Mouse (Mus musculus): ENCODE data around the gene Mapk9. TPM values are rescaled to one million over a fixed set of nuclear protein-coding genes. Genes with fewer than 3 reads are reported as not detected.
A peak's percentile ranks its signal among the peaks of the same experiment; 100 is the strongest.
"Not testable (repeated sequence)": the region's sequence is repeated elsewhere in the genome, so short reads cannot be mapped to it uniquely, and the experiment has no call there.

The Mapk9 gene
- 124 and 127 TPM in 2 replicates for total RNA-seq (2014; rRNA removed)
- polyA plus RNA-seq (2015; fragmentation: Nextera tagmentation; extraction: Ambion mirVana), result 66.4 and 70.4 TPM in 2 replicates

DNA sequence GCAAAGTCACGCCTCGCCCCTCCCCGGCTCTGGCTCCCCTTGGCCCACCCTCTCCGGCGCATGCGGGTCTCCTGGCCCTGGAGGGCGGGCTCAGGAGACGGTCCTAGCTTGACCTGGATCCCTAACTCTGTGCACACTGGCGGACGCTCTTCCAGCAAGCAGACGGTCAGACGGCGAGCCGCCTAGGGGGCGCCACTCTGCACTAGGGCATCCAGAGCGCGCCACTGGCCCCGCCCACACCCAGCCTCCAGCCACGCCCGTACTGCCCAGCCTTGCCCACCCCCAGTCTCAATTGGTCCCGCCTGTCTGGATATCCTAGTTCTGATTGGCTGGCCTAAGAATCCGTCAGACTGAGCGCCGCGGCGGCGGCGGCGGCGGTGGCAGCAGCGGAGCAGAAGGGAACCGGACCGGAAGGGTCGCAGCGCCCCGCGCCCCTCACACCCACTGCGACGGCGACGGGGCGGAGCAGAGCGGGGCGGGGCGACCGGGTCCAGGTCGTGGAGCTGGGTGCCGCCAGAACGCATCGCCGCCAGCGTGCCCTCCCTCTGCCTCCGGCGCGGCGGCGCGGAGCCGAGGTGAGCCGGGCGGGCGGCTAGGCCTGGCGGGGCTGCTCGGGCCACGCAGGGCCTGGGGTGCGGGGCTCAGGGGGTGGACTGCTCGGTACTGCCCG lies at the start of gene Mapk9:
Gene Mapk9, plus strand, starts transcription at position 351 of the 670 bp plus-strand sequence.
- DNase-seq (ENCODE audit: low spot score) (peak; percentile 98), ATAC-seq (peak; percentile 99)
- Histone ChIP-seq H3K27me3 (ENCODE audit: insufficient read depth, low read length) (no peaks in the 10 kb centered on the region), H3K9ac (replicated peaks; ENCODE audit: low read length) (peak within 1 kb of the TSS; percentile 94), H3K27ac (peak within 1 kb of the TSS; percentile 85), H3K4me3 (ENCODE audit: low read length) (peak within 1 kb of the TSS; percentile 87), H3K9me3 (ENCODE audit: low read length) (no peaks in the 10 kb centered on the region), H3K4me1 (ENCODE audit: insufficient read depth, low read length) (peaks cover 22% of the 10 kb centered on the region), H3K4me2 (ENCODE audit: low read depth, low read length) (peak within 1 kb of the TSS; percentile 80), H3K36me3 (ENCODE audit: insufficient read depth, low read length) (no peaks in the 10 kb centered on the region)
- TF ChIP-seq CTCF (IDR thresholded peaks at IDR 0.05; ENCODE audit: low read depth), result peak; percentile 88
- 2% methylated on average over 50 of the region's 68 CpGs for WGBS

DNA sequence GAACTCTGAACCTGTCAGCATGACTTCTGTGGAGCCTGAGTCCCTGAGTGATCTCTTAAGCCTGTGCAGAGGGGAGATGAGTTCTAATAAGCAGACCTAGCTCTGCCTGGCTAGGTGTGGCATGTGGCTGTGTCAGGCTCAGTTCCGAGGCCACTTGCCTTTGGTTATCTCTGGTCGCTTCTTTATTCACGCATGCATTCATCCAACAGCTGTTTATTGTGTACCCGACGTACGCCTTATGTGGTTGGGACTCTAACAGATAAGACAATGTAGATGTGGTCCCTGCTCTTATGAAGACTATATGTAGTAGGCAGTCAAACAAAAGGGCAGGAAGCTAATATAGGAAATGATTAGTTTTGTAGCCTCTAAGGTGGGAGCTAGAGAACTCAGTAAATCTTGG lies 47.6 kb upstream of the Mapk9 start:
- no peak overlapping the region for H3K9ac ChIP-seq (replicated peaks; ENCODE audit: low read length)
- no peak overlapping the region for H3K4me2 ChIP-seq (ENCODE audit: low read depth, low read length)
- no peaks in the 10 kb centered on the region for H3K36me3 ChIP-seq (ENCODE audit: insufficient read depth, low read length)
- no peak overlapping the region for H3K27ac ChIP-seq
- TF ChIP-seq CTCF (IDR thresholded peaks at IDR 0.05; ENCODE audit: low read depth), result no peak
- 79% methylated on average over 6 of the region's 6 CpGs for WGBS
- ATAC-seq (no peak), DNase-seq (ENCODE audit: low spot score) (no peak)
- no peaks in the 10 kb centered on the region for H3K9me3 ChIP-seq (ENCODE audit: low read length)
- H3K4me1 ChIP-seq (ENCODE audit: insufficient read depth, low read length), result peaks cover 14% of the 10 kb centered on the region
- no peaks in the 10 kb centered on the region for H3K27me3 ChIP-seq (ENCODE audit: insufficient read depth, low read length)
- no peak overlapping the region for H3K4me3 ChIP-seq (ENCODE audit: low read length)

DNA sequence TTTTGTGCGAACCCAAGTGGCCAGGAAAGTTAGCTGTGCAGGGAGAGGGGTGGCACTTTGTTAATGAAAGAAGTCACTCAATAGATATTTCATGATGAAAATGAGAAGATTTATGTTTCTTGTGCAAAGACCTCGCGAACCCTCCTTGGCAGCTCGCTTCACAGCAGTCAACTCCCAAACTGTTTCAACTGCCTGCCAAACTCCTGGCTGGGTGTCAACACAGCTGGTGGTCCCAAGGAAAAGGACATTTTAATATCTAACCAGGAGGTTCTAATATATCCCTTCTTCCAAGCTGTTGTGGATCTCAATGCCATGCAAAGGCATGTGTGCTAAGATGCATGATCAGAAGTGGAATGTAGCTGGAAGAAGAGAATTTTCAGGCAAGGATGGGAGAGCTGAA lies 45.0 kb upstream of the Mapk9 start:
- 46% methylated on average over 4 of the region's 4 CpGs for WGBS
- Histone ChIP-seq H3K9me3 (ENCODE audit: low read length) (no peaks in the 10 kb centered on the region), H3K27ac (no peak overlapping the region), H3K4me2 (ENCODE audit: low read depth, low read length) (0 out of 2 replicates have a peak overlapping the region, but pooled peaks have one; percentile 21), H3K27me3 (ENCODE audit: insufficient read depth, low read length) (no peaks in the 10 kb centered on the region), H3K4me1 (ENCODE audit: insufficient read depth, low read length) (peaks cover 14% of the 10 kb centered on the region), H3K36me3 (ENCODE audit: insufficient read depth, low read length) (no peaks in the 10 kb centered on the region), H3K4me3 (ENCODE audit: low read length) (no peak overlapping the region), H3K9ac (replicated peaks; ENCODE audit: low read length) (no peak overlapping the region)
- DNase-seq (ENCODE audit: low spot score) (no peak), ATAC-seq (no peak)
- TF ChIP-seq CTCF (IDR thresholded peaks at IDR 0.05; ENCODE audit: low read depth), result no peak

- Histone ChIP-seq H3K4me3 (ENCODE audit: low read length) (no peak overlapping the region), H3K36me3 (ENCODE audit: insufficient read depth, low read length) (no peaks in the 10 kb centered on the region), H3K27me3 (ENCODE audit: insufficient read depth, low read length) (no peaks in the 10 kb centered on the region), H3K4me1 (ENCODE audit: insufficient read depth, low read length) (peaks cover 14% of the 10 kb centered on the region), H3K9ac (replicated peaks; ENCODE audit: low read length) (no peak overlapping the region), H3K9me3 (ENCODE audit: low read length) (no peaks in the 10 kb centered on the region), H3K4me2 (ENCODE audit: low read depth, low read length) (no peak overlapping the region), H3K27ac (no peak overlapping the region)
- 93% methylated on average over 4 of the region's 4 CpGs for WGBS
- TF ChIP-seq CTCF (IDR thresholded peaks at IDR 0.05; ENCODE audit: low read depth), result no peak
- DNase-seq (ENCODE audit: low spot score), result no peak
- ATAC-seq, result no peak
Measured at GRCm38 (mm10) chr11:49803801-49804200, 42.8 kb upstream of the Mapk9 start.

- H3K4me2 ChIP-seq (ENCODE audit: low read depth, low read length), result no peak overlapping the region
Measured at GRCm38 (mm10) chr11:49806218-49806617, 40.3 kb upstream of the Mapk9 start.

DNA sequence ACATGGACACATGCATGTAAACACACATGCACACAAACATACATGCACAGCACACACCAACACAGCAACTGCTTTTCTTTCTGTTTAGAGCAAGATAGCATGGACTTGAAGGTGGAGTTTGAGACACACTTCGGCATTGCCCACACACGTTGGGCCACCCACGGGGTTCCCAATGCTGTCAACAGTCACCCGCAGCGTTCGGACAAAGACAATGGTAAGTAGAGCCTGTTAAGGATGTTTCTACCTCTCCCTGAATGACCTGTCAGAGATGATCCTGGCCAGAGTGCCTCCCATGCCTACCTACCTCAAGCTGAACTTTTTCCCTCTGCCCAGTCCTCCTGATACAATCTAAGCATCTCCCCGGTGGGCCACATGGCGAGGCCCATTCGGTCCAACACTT lies 37.6 kb upstream of the Mapk9 start:
- no peaks in the 10 kb centered on the region for H3K9me3 ChIP-seq (ENCODE audit: low read length)
- H3K4me1 ChIP-seq (ENCODE audit: insufficient read depth, low read length), result no peaks in the 10 kb centered on the region
- ATAC-seq, result no peak
- no peak overlapping the region for H3K9ac ChIP-seq (replicated peaks; ENCODE audit: low read length)
- H3K36me3 ChIP-seq (ENCODE audit: insufficient read depth, low read length), result 0 out of 2 replicates have a peak, but pooled peaks cover 4% of the 10 kb centered on the region
- no peak overlapping the region for H3K4me3 ChIP-seq (ENCODE audit: low read length)
- no peak overlapping the region for H3K4me2 ChIP-seq (ENCODE audit: low read depth, low read length)
- 90% methylated on average over 9 of the region's 9 CpGs for WGBS
- no peak overlapping the region for H3K27ac ChIP-seq
- no peak for DNase-seq (ENCODE audit: low spot score)
- no peak for TF ChIP-seq CTCF (IDR thresholded peaks at IDR 0.05; ENCODE audit: low read depth)
- H3K27me3 ChIP-seq (ENCODE audit: insufficient read depth, low read length), result no peaks in the 10 kb centered on the region

More at GRCm38 (mm10) chr11:49806218-49806617, 40.3 kb upstream of the Mapk9 start:
- Histone ChIP-seq H3K36me3 (ENCODE audit: insufficient read depth, low read length) (0 out of 2 replicates have a peak, but pooled peaks cover 2% of the 10 kb centered on the region), H3K27ac (no peak overlapping the region), H3K27me3 (ENCODE audit: insufficient read depth, low read length) (no peaks in the 10 kb centered on the region), H3K4me3 (ENCODE audit: low read length) (no peak overlapping the region), H3K9ac (replicated peaks; ENCODE audit: low read length) (no peak overlapping the region), H3K4me1 (ENCODE audit: insufficient read depth, low read length) (peaks cover 6% of the 10 kb centered on the region; the same call in 1 of the 2 replicates), H3K9me3 (ENCODE audit: low read length) (no peaks in the 10 kb centered on the region)
- no peak for TF ChIP-seq CTCF (IDR thresholded peaks at IDR 0.05; ENCODE audit: low read depth)
- ATAC-seq, result no peak
- no peak for DNase-seq (ENCODE audit: low spot score)
- 26% methylated on average over 3 of the region's 3 CpGs for WGBS

DNA sequence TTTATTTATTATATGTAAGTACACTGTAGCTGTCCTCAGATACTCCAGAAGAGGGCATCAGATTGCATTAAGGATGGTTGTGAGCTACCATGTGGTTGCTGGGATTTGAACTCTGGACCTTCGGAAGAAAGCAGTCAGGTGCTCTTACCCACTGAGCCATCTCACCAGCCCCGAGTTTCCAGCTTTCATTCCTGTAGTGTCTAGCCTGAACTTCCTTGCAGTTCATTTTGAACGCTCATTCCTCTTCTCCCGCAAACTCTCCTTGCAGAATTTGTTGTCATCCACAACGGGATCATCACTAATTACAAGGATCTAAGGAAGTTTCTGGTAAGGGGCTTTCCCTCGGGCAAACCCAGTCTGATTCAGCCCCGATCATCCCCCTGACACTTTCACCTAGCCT lies 35.9 kb upstream of the Mapk9 start:
- not testable (repeated sequence) for H3K4me3 ChIP-seq (ENCODE audit: low read length); DNase-seq (ENCODE audit: low spot score); H3K4me2 ChIP-seq (ENCODE audit: low read depth, low read length); H3K9ac ChIP-seq (replicated peaks; ENCODE audit: low read length); H3K27me3 ChIP-seq (ENCODE audit: insufficient read depth, low read length); H3K4me1 ChIP-seq (ENCODE audit: insufficient read depth, low read length); H3K9me3 ChIP-seq (ENCODE audit: low read length); H3K36me3 ChIP-seq (ENCODE audit: insufficient read depth, low read length); ATAC-seq; H3K27ac ChIP-seq
- 89% methylated on average over 7 of the region's 7 CpGs for WGBS

Measured in hindbrain, postnatal 0 days (tissue).